Mouse (Mus musculus) intestine, embryonic 16.5 days (tissue): ENCODE measurements around the gene Ltbp1. TPM values are rescaled to one million over a fixed set of nuclear protein-coding genes. Genes with fewer than 3 reads are reported as not detected.
A peak's percentile ranks its signal among the peaks of the same experiment; 100 is the strongest.

Experiments
- ATAC-seq: fragments of 200-750 bp; cut with Nextera tagmentation; 2 replicates; pipeline ENCODE4 v1.8.0; 2017; ENCODE audit warnings: moderate TSS enrichment, moderate library complexity
- H3K27ac ChIP-seq: fragments of 300-500 bp; sonication (generic); 2 replicates; pipeline ENCODE4 v1.5.1; 2014; ENCODE audit warnings: mild to moderate bottlenecking, low read length
- H3K27me3 ChIP-seq: fragments of 300-500 bp; sonication (generic); replicated peaks from 2 replicates; pipeline ENCODE4 v1.6.1; 2014; ENCODE audit warnings: low read length, control low read depth, mixed read lengths; ENCODE audit not compliant: control insufficient read depth, insufficient read depth
- H3K36me3 ChIP-seq: fragments of 300-500 bp; sonication (generic); 2 replicates; pipeline ENCODE4 v1.6.1; 2014; ENCODE audit warnings: low read length, control low read depth; ENCODE audit not compliant: control insufficient read depth, insufficient read depth
- H3K4me1 ChIP-seq: fragments of 300-500 bp; sonication (generic); 2 replicates; pipeline ENCODE4 v1.6.1; 2014; ENCODE audit warnings: low read length, control low read depth, mixed read lengths; ENCODE audit not compliant: control insufficient read depth, insufficient read depth
- H3K4me2 ChIP-seq: fragments of 300-500 bp; sonication (generic); 2 replicates; pipeline ENCODE4 v1.6.1; 2014; ENCODE audit warnings: low read depth, low read length, control low read depth
- H3K4me3 ChIP-seq: fragments of 300-500 bp; sonication (generic); 2 replicates; pipeline ENCODE4 v1.5.1; 2014; ENCODE audit warnings: mild to moderate bottlenecking, low read length
- H3K9ac ChIP-seq: fragments of 300-500 bp; sonication (generic); 2 replicates; pipeline ENCODE4 v1.6.1; 2014; ENCODE audit warnings: low read depth, low read length
- H3K9me3 ChIP-seq: fragments of 300-500 bp; sonication (generic); 2 replicates; pipeline ENCODE4 v1.6.1; 2016; ENCODE audit warnings: low read length, control low read depth; ENCODE audit not compliant: control insufficient read depth
- WGBS: fragments of 180-500 bp; shearing (Covaris S2); extraction: QIAGEN DNeasy Blood & Tissue Kit; methylation state at CpG from one replicate; pipeline ENCODE4 v1.1.7; 2014; 5-methylcytosine and 5-hydroxymethylcytosine counted together
- polyA plus RNA-seq: library from polyadenylated mRNA; unstranded; fragments of >200 nt; fragmentation: Nextera tagmentation; extraction: Ambion mirVana; gene quantifications from 2 replicates; pipeline ENCODE4 v1.2.1, GENCODE M21; 2015

Ltbp1 gene
- polyA plus RNA-seq, 1 experiment from 2014 or later = 12.2 TPM

DNA sequence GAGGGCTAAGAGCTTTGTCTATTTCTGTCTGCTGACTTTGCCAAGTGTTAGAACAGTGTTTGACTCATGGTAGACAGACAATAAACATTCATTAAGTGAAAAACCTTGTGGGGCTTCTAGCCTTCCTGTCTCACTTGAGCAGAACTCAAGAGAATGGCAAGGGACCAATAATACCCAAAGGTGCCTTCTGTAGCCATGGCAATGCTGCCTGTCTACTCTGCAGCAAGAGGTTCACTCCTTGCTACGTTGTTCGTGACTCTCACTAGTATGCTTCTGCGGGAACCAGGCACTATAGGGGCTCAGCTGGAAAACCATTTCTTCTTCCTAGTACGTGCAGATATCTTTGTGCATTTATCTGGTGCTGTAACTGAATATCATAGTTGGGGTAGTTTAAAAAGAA, 205.2 kb downstream of the Ltbp1 start:
- no peak overlapping the region for H3K4me3 ChIP-seq
- H3K36me3 ChIP-seq = no peaks in the 10 kb centered on the region
- H3K27me3 ChIP-seq = no peaks in the 10 kb centered on the region
- no peak overlapping the region for H3K27ac ChIP-seq
- no peaks in the 10 kb centered on the region for H3K9me3 ChIP-seq
- 88% methylated on average over 4 of the region's 4 CpGs for WGBS
- H3K9ac ChIP-seq = no peak overlapping the region
- no peak overlapping the region for H3K4me2 ChIP-seq
- H3K4me1 ChIP-seq = no peaks in the 10 kb centered on the region
- ATAC-seq = no peak

DNA sequence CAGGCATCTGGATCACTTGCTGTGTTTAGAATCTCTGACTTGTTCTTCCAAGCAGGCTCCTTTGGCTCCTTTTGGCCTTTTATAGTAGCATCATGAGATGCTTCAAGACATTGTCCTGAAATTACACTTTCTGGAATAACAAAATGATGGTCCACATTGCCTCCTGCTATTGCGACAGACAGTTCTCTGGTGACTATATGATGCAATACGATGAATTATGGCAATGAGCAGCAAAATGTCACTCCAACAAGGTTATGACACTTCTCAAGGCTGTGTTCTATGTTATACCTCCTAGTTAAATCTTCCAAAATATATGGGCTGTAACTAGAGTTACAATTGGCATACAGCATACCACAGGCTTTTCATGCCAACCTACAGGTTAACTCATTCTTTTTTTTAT, 211.0 kb downstream of the Ltbp1 start:
- no peak for ATAC-seq
- Histone ChIP-seq H3K27ac (no peak overlapping the region), H3K9ac (no peak overlapping the region), H3K36me3 (no peaks in the 10 kb centered on the region), H3K4me1 (no peaks in the 10 kb centered on the region), H3K27me3 (no peaks in the 10 kb centered on the region), H3K4me3 (no peak overlapping the region), H3K9me3 (no peaks in the 10 kb centered on the region), H3K4me2 (no peak overlapping the region)
- 90% methylated on average over 2 of the region's 2 CpGs for WGBS

DNA sequence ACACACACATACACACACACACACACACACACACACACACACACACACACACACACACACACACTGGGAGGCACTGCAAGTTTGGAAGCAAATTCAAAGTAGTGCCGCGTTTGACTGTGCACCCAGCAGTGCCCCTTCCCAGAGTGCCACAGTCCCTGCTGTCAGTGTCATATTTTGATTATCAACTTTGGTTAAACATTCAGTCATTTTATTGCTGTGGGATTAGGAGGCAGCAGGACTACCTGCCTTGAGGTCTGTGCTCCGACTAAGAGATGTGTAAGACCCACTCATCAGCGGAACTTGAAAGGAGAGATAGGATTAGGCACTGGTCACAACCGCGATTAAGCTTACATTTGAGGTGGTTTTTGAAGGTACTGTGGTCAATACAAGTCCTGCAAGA, 213.3 kb downstream of the Ltbp1 start:
- peak; percentile 79 for ATAC-seq
- Histone ChIP-seq H3K36me3 (no peaks in the 10 kb centered on the region), H3K27ac (no peak overlapping the region), H3K27me3 (no peaks in the 10 kb centered on the region), H3K4me1 (no peaks in the 10 kb centered on the region), H3K4me2 (0 out of 2 replicates have a peak overlapping the region, but pooled peaks have one; percentile 9), H3K4me3 (no peak overlapping the region), H3K9me3 (no peaks in the 10 kb centered on the region), H3K9ac (no peak overlapping the region)
- whole genome bisulfite sequencing = 69% methylated on average over 6 of the region's 6 CpGs

DNA sequence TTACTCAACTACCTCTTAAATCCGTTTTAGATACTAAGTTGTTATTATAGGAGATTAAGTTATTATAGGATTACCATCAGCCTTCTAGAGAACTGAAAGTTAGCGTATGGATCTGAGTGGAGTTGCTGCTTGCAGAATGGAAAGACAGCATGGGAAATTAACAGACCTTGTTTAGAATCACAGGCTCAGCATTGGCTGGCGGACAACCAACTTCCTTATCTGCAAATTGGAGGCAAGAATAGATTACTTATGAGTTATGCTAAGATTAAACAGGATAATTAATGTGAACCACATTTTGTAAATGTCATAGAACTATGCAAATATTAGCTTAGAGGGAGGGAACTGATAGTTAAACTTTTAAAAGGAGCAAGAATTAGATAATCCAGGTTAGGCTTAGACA, 223.0 kb downstream of the Ltbp1 start:
- no peaks in the 10 kb centered on the region for H3K36me3 ChIP-seq
- H3K4me3 ChIP-seq = no peak overlapping the region
- no peak overlapping the region for H3K4me2 ChIP-seq
- no peaks in the 10 kb centered on the region for H3K27me3 ChIP-seq
- H3K27ac ChIP-seq = no peak overlapping the region
- WGBS = 68% methylated on average over 3 of the region's 3 CpGs
- no peak overlapping the region for H3K9ac ChIP-seq
- H3K4me1 ChIP-seq = no peaks in the 10 kb centered on the region
- no peaks in the 10 kb centered on the region for H3K9me3 ChIP-seq
- no peak for ATAC-seq

DNA sequence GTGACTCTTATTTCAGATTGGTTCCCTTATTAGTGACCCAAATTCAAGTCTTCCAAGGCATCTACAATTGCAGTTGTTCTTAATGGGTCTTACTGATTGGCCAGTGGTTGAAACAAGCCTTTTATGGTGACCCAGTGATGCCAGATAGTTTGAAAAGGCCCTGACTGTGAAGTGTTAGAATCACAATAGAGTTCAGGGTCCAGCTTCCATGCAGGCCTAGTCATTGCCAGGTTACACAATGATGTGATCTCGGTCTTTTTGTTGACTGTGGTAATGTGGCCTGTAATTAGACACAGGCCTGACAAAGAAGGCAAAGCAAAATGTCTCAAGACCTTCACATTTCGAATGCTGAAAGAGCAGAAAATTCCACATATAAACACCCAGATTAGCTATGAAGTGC, 227.8 kb downstream of the Ltbp1 start:
- no peak overlapping the region for H3K4me3 ChIP-seq
- H3K4me1 ChIP-seq = no peaks in the 10 kb centered on the region
- H3K27me3 ChIP-seq = no peaks in the 10 kb centered on the region
- no peaks in the 10 kb centered on the region for H3K36me3 ChIP-seq
- 0 out of 2 replicates have a peak, but pooled peaks have one; percentile 38 for ATAC-seq
- H3K9me3 ChIP-seq = no peaks in the 10 kb centered on the region
- no peak overlapping the region for H3K27ac ChIP-seq
- WGBS = 47% methylated on average over 2 of the region's 2 CpGs
- no peak overlapping the region for H3K4me2 ChIP-seq
- H3K9ac ChIP-seq = no peak overlapping the region

DNA sequence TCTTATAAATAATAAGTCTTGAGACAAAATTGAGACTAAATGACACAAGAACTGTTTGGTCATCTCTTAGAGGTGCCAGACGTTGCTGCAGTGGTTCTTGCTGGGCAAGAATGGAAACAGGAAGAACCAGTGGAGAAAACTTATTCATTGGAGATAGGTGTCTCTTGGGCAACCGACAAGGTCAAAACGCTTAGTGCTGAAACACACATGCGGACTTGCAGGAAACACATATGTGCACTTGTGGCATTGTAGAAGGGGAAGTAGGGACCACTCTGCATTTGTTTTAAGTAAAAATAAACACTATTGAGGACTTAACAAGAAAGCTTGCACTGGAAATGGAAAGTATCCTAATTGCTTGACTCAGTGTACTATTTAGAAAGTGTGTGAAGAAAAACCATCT, 228.6 kb downstream of the Ltbp1 start:
- H3K9me3 ChIP-seq = no peaks in the 10 kb centered on the region
- no peak overlapping the region for H3K4me2 ChIP-seq
- no peaks in the 10 kb centered on the region for H3K4me1 ChIP-seq
- no peak overlapping the region for H3K4me3 ChIP-seq
- no peak overlapping the region for H3K9ac ChIP-seq
- H3K36me3 ChIP-seq = no peaks in the 10 kb centered on the region
- H3K27me3 ChIP-seq = no peaks in the 10 kb centered on the region
- no peak overlapping the region for H3K27ac ChIP-seq
- no peak for ATAC-seq
- 82% methylated on average over 4 of the region's 4 CpGs for WGBS

DNA sequence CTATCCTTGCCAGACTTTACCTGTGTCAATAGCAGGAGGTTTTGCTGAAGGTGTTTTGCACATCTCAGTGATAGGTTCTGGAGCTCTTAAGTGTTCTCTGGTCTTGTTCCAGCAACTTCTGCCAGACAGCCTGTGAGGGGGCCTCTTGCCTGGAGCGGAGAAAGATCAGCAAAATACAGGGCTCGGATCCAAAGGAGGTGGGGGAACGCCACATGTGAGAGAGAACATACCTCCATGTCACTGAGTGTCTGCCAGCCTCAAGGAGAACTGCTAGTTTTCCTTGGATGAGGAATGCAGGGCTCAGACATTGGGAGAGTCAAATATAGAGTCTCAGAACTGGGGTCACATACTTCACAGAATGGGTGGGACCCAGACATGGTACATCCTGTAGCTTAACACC, 230.4 kb downstream of the Ltbp1 start:
- H3K4me3 ChIP-seq = no peak overlapping the region
- no peak overlapping the region for H3K9ac ChIP-seq
- no peaks in the 10 kb centered on the region for H3K27me3 ChIP-seq
- no peaks in the 10 kb centered on the region for H3K9me3 ChIP-seq
- WGBS = 55% methylated on average over 3 of the region's 3 CpGs
- H3K36me3 ChIP-seq = no peaks in the 10 kb centered on the region
- H3K27ac ChIP-seq = no peak overlapping the region
- no peak for ATAC-seq
- H3K4me1 ChIP-seq = no peaks in the 10 kb centered on the region
- H3K4me2 ChIP-seq = no peak overlapping the region

DNA sequence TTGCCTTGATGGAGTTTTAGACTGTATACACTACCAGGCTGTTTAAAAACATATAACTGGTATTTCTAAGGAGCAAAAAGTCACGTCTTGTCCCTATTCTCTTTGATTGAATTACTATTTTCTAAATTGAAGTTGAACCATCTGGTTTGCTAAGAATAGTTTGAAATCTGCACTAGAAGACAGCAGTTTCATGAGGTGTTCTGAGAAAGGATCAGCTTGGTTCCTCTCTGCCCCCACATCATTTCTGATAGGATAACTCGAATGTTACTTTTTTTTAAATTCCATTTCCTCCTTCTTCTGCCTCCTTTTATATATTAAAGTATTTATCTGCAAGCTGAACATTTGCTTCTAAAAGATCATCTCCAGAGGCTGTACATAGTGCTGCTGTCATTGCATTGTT, 231.2 kb downstream of the Ltbp1 start:
- Histone ChIP-seq H3K9me3 (no peaks in the 10 kb centered on the region), H3K27me3 (no peaks in the 10 kb centered on the region), H3K4me3 (no peak overlapping the region), H3K4me1 (no peaks in the 10 kb centered on the region), H3K4me2 (no peak overlapping the region), H3K27ac (no peak overlapping the region), H3K36me3 (no peaks in the 10 kb centered on the region), H3K9ac (no peak overlapping the region)
- no peak for ATAC-seq
- WGBS = 78% methylated on average over 2 of the region's 2 CpGs

DNA sequence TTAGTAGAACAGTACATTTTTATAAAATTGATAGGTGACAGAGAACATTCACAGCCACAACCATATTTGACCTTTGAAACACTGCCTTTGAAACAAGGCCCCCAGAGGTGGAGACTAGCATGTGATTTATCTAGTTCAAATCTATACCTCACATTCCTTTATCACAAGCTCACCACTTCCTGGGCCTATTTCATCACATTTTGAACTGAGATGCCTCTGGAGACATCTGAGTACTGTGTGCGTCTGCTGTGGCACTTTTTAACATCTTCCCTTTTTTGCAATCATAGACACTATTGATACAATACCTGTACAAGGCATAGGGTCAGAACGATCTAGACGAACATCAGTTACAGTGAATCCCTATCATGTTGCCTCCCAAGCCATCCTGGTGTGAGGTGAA, 232.1 kb downstream of the Ltbp1 start:
- no peaks in the 10 kb centered on the region for H3K27me3 ChIP-seq
- no peaks in the 10 kb centered on the region for H3K9me3 ChIP-seq
- no peak for ATAC-seq
- no peak overlapping the region for H3K9ac ChIP-seq
- no peaks in the 10 kb centered on the region for H3K4me1 ChIP-seq
- H3K36me3 ChIP-seq = no peaks in the 10 kb centered on the region
- H3K27ac ChIP-seq = no peak overlapping the region
- H3K4me2 ChIP-seq = no peak overlapping the region
- WGBS = 89% methylated on average over 3 of the region's 3 CpGs
- H3K4me3 ChIP-seq = no peak overlapping the region

DNA sequence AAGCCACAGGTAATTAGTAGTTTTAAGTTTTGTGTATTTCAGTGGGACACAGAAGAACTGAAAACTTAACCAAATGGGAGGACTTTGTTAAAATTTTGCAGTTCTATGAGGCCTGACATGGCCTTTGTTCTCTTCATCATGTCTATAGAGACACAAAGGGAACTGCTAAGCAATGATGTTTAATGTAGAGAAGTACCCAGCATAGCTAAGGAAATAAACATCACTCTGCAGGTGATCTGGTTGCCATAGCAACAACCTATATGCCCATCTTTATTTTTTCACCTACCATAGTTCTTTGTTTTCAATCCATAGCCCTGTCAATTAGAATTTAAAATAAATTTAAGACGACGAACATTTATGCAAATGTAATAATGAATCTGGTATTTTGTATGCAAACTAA, 233.3 kb downstream of the Ltbp1 start:
- Histone ChIP-seq H3K36me3 (no peaks in the 10 kb centered on the region), H3K4me1 (no peaks in the 10 kb centered on the region), H3K4me3 (no peak overlapping the region), H3K9me3 (no peaks in the 10 kb centered on the region), H3K4me2 (no peak overlapping the region), H3K9ac (no peak overlapping the region), H3K27ac (no peak overlapping the region), H3K27me3 (no peaks in the 10 kb centered on the region)
- WGBS = 86% methylated on average over 2 of the region's 2 CpGs
- ATAC-seq = no peak
